Mouse (Mus musculus) liver, postnatal 0 days (tissue): Measurements from ENCODE around the gene Zfp984.
"Not testable (repeated sequence)": the region's sequence is repeated elsewhere in the genome, so short reads cannot be mapped to it uniquely, and the experiment has no call there.

ENCODE experiments used
- CTCF ChIP-seq: sonication (generic); IDR thresholded peaks from 2 replicates; pipeline ENCODE4 v1.5.1; 2016; ENCODE audit warnings: antibody characterized with exemption, low read depth
- EP300 ChIP-seq: IDR thresholded peaks from 2 replicates; pipeline ENCODE4 v1.6.1; 2016; ENCODE audit warnings: antibody characterized with exemption, low read depth, mild to moderate bottlenecking

DNA sequence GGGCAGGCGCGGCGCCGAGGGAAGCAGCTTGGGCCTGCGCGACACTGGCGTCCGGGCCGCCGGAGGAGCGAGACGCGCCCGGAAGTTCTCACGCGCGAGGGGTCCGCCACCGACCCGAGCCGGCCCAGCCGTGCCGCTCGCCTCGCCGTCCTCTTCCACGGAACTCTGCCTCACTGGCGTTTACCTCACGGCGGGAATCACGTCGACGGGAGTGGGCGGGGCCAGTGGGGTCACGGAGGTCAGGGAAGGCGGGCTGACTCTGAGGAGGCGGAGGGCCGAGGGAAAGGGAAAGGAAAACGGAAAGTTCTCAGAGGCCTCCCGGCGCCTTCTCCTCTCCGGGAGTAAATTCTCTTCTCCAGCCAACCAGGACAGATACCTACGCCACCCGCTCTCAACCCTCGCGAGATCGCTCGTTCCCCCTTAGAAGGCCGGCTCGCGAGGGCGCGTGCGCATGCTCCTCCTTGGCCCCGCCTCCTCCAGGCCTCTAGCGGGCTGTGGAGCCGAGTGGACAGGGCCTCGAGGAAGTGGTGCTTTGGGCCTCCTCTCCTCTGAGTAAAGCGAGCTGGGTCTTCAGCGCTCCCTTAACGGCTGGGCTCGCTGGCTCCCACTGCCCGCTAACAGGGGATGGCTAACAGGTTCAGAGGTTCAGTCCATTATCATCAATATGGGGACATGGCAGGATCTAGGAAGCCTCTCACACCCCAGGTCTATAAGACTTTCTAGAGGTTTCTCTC is 70.8 kb downstream of the Zfp984 start:
- not testable (repeated sequence) for TF ChIP-seq CTCF, EP300
